Mouse (Mus musculus): Measurements from ENCODE around the gene Olfr554. TPM values are rescaled to one million over a fixed set of nuclear protein-coding genes. Genes with fewer than 3 reads are reported as not detected.
"Not testable (repeated sequence)": the region's sequence is repeated elsewhere in the genome, so short reads cannot be mapped to it uniquely, and the experiment has no call there.

Gene Olfr554
- not detected for total RNA-seq (2021)

DNA sequence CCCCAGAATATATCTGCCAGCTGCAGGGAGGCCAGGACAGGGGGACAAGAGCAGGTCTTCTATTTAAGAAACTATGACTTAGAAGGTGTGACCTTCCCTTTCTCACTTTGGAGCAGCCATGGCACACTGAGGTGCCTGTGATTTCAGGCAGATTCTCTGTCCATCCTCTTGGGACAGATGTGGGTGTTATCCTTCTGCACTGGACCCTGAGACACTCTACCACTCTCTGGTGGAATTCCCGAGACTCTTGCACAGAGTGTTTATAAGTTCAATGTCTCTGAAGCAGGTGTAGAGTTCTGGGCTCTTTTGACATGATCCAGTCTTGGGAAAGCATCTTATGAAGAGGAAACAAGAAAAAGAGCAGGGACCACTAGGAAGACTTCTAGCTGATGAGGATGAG, at the start of gene Olfr554:
Gene Olfr554 (plus strand): TSS at position 301 of the 400 bp plus-strand sequence.
- no peak for DNase-seq (ENCODE audit: low spot score in 2 of 2)
- intact Hi-C loops (cut with DNase I): no loop called here

DNA sequence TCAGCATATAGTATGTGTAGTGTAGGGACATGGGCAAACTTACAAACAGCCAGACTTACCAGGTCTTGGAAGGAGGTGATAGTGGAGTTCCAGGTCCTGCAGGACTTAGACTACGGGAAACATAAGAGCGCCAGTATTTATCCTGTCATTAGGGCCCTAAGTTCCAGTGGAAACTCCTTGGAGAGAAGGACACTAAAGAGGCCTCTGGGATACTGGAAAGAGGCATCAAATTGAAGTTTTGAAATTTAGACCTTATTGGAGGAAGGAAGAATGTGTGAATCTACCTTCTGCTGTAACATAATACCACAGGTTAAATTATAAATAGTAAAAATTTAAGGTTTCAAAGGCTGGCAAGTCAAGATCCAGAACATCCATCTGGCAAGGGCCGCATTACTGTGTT, 46.4 kb upstream of the Olfr554 start, which contains the start of gene Olfr551:
Gene Olfr551 (minus strand): TSS at position 101 of the 400 bp plus-strand sequence.
- DNase-seq (ENCODE audit: low spot score in 2 of 2): no peak
- intact Hi-C loops (cut with DNase I): no loop called here

DNA sequence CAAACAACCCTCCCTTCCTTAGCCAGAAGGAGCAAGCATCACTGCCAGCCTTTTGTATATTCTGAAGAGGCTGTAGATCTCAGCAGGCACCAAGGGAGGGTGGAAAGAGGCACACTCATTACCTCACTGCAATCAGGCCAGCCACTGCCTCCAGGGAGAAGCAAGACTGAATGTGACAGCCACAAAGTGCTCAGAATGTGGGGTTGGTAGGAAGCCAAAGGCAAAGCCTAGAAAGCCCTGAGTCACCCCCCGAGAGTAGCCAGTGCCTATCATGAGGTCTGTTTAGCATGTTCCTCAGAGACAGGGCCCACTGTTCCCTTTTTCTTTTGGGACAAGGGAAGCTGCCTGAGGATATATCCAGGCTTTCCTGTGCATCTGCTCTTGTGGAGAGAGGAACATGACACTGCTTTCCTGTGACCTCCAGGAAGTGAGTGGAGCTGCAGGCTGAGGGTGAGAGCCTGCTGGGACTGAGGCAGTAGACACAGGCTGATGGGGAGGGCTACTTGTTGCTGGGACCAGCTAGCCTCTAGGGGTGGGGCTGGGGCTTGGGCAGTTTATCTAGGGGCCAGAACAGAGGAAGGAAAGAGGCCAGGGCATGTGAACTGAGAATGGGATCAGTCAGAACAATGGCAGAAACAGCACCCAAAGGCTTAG, 40.7 kb upstream of the Olfr554 start, which contains the start of gene Olfr552:
Gene Olfr552 (plus strand): TSS at position 393 of the 654 bp plus-strand sequence.
- intact Hi-C loops (cut with DNase I): no loop called here
- DNase-seq (ENCODE audit: low spot score in 2 of 2): no peak

DNA sequence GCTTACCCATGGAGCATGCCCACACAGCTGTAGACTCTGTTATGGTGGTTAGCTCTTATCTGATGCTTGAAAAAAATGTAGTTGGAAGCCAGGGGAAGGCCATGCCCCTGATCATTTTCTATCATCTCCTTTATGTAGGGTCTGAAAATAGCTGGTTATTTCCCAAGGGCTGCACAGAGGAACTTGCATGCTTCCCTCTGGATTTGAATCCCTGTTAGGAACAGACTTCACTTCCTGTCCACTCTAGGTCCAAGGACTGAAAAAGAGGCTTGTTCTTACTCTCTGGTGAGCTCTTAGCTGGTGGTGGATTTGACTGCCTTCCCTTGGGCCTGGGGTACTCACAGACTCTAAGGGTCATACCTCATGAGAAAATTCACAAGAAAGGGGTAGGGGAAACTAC, 20.1 kb upstream of the Olfr554 start, which contains the start of gene Olfr553:
Gene Olfr553 (minus strand): TSS at position 101 of the 400 bp plus-strand sequence.
- intact Hi-C loops (cut with DNase I): no loop called here
- no peak for DNase-seq (ENCODE audit: low spot score in 2 of 2)

DNA sequence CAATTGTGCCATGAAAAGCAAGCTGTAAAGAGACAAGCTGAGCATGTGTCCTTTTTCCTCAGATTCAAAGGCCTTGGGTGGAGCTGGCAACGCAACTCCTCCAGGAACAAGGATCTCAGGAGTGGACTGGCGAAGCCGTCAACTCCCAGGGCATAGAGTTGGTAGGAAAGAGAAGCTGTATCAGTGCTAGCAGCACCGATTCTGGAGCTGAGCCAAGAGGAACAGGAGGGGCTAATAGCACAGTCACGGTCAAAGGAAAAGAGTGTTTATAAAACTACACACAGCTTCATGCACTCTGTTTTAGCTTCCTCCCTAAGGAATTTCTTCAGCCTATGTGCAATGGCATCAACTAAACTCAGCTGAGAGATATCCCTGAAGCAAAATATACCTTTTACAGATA, 18.6 kb upstream of the Olfr554 start:
- no peak for DNase-seq (ENCODE audit: low spot score in 2 of 2)

DNA sequence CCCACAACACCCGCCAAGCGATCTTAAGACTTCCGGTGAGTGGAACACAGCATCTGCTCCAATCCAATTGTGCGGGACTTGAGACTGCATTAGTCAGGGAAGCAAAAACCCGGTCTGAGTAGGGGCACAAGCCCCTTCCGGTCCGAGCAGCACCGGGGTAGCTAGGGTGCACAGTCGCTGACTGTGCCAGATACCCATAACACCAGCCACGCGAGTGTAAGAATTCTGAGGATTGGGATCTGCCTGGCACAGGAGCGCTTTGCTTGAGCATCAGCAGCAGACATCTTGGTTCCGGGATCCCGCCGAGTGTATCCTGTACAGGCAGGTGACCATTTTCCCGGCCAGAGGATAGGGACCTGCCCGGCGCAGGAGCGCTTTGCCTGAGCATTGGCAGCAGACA, 17.9 kb upstream of the Olfr554 start:
- DNase-seq (ENCODE audit: low spot score in 2 of 2); intact Hi-C loops (cut with DNase I): not testable (repeated sequence)

More for the DNA sequence above, 18.6 kb upstream of the Olfr554 start:
- intact Hi-C loops (cut with DNase I): no loop called here

DNA sequence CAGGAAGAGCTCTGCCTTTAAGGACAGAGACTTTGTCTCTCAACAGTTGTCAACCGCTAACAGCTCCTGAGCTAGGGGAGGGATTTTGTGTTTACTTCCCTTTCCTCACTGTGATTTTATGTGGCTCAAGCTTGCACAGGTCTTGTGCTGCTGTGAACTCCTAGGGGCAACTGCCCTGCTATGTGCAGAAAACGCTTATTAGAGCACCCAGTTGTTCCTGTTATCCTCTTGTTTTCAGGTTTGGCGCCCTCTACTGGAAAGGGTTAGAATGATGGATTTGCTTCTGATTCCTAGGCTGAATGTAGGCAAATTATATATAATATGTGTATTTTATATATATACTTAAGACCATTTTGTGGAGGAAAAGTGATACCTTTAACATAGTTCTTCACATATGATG, 1.6 kb upstream of the Olfr554 start:
- intact Hi-C loops (cut with DNase I): loop anchor here (2.0 kb wide), 1 partner anchor 124 kb away; no protein-coding TSS in a partner anchor
- peak in 1 of 2 experiments; percentile 10 for DNase-seq (ENCODE audit: low spot score in 2 of 2)

DNA sequence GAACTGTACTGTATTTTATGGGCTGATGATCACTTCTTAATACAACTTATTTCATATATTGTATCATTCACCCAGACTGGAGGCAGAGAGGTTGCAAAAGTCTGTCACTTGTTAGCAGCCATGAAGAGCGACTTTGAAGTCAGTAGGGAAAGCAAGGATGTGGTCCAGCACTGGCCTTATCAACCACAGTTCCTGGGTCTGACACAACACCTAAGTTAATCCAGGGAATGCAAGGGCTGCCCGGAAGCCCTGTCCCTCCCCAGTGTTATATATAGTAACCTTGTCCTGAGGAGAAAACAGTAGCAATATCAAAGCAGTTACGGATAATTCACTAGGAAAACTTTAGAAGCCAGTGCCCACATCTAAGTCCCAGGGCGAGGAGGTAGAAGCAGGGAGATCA, 6.7 kb downstream of the Olfr554 start:
- DNase-seq (ENCODE audit: low spot score in 2 of 2); intact Hi-C loops (cut with DNase I): not testable (repeated sequence)

DNA sequence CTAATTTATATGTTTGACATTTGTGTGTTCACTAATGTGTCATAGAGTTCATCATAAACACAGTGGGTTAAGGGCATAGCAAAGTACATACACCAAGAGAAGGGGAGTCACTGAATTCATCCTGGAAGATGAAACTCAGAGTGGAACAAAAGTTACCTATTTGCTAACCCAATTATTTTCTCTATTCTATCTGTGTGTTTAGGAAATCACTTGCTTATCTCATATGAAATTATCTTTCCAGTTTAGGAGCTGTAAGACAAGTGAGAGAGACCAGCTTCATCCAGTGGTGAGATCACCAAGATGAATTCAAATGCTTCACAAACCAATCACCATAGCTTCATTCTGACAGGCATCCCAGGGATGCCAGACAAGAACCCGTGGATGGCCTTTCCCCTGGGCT, 20.3 kb downstream of the Olfr554 start, which contains the start of gene Olfr555:
Gene Olfr555 (plus strand): TSS at position 301 of the 400 bp plus-strand sequence.
- DNase-seq (ENCODE audit: low spot score in 2 of 2): no peak
- intact Hi-C loops (cut with DNase I): no loop called here

DNA sequence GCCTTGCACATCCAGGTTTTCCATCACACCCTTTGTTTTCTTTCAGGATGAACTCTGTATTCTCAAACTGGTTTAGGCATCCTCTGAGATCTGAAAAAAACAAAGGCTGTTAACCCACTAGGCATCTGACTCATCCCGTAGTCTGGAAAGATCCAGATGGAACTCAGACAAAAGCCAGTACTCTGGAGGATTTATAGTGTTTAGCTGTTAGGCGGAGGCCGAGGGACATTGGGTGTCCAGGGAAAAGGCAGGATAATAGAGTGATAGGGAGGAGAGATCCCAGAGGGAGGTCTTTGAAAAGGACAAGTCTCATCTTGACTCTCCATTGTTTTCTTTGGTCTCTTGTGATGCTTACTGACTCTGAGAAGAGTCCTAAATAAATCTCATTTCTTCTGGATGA, 26.4 kb downstream of the Olfr554 start, which contains the start of gene Olfr556:
Gene Olfr556 (plus strand): TSS at position 301 of the 400 bp plus-strand sequence.
- no peak for DNase-seq (ENCODE audit: low spot score in 2 of 2)
- intact Hi-C loops (cut with DNase I): loop anchor here (10.0 kb wide), 1 partner anchor 250 kb away; the partner anchor contains the start of gene Olfr571

DNA sequence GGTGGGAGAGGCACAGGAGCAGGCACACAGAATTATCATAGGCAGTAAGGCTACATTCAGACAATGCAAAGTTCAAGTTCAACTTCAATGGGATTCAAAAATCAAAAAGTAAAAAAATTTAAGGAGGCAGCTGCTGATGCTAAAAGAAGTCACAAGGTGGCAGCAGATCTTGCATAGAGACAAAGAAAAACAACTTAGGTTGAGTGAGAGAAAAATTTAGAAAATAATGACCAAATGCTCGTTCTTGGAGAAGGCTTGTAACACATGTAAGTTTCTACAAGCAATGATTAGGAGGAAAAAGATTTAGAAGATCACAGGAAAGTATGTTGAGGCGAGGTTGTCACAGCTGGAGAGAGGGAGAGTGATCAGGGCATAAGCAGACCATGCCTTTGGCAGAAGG, 27.1 kb downstream of the Olfr554 start:
- intact Hi-C loops (cut with DNase I): loop anchor here (5.0 to 10.0 kb wide), 2 partner anchors 249 to 1207 kb away; partner anchors contain the start of gene Olfr571
- DNase-seq (ENCODE audit: low spot score in 2 of 2): no peak

DNA sequence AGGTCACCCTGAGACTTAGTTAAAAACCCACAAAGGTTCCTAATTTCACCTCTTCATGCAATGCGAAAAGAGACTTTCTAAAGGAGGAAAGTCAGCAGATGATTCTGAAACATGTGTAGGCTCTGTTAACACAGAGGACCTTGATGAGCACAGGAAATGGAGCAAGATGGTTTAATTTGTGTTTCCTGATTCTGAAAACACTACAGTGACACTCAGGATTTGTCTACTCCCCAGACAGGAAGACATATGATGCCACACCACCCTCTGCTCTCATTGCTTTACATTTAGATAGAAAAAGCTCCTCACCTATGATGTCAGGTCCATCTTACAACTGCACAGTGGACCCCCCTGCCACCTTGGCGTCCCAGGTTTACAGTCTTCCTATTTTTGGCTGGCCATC, 38.0 kb downstream of the Olfr554 start:
- DNase-seq (ENCODE audit: low spot score in 2 of 2): no peak
- intact Hi-C loops (cut with DNase I): no loop called here

DNA sequence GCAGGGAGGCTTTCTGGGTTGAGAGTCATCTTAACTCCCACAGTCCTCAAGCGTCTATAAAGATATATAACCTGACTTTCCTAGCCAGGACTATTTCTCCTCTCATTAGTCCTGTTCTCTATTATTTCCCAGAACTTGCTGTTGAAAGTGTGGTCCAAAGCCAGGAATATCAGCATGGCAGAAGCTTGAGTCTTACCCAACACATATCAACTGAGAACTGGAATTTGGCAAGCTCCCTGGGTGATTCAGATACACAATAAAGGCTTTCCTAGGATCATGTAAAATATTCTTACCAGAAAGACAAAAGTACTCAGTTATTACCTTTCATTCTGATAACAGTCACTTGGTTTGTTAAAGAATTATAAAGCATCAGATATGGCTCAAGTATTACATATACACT, 43.7 kb downstream of the Olfr554 start:
- intact Hi-C loops (cut with DNase I): no loop called here
- DNase-seq (ENCODE audit: low spot score in 2 of 2): no peak

DNA sequence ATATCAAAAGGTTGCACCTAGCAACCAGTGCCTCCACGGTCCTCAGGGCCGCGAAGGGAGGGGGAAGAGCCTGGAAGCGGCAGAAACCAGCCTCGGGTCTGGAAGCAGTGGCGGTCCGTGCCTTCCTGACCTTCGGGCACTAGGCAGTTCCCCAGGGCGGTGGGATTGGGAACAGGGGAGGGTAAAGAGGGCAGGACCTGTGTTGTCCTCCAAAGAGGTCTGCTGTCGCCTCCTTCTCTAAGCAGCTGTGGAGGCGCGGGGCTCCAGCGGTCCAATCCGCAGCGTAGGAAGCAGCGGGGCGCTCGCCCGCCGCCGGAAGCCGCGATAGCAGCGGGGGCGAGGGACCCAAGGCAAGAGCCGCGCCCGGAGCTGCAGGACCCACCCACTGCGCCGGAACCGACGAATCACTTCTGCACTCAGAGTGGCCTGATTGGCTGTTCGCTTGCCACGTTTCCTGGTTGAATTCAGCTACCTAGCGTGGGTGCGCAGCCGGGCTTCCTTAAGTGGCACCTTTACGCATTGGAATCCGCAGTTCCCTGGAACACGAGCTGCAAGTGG, 48.8 kb downstream of the Olfr554 start, which contains the start of gene Trim68:
Gene Trim68 (minus strand): TSS at position 384 of the 558 bp plus-strand sequence.
- DNase-seq (ENCODE audit: low spot score in 2 of 2): peak; percentile 87 to 90
- intact Hi-C loops (cut with DNase I): no loop called here

Other genes starting within 250 kb of the Olfr554 start
- 10 to 100 TPM; 10.8 to 13.0 TPM for gene Rrm1, start 196.7 kb upstream of the Olfr554 start, total RNA-seq (2021)
- not detected for gene Olfr543, start 156.8 kb upstream of the Olfr554 start, total RNA-seq (2021)
- gene Olfr544, start 150.1 kb upstream of the Olfr554 start, total RNA-seq (2021): not detected
- not detected for gene Olfr545, start 138.9 kb upstream of the Olfr554 start, total RNA-seq (2021)
- not detected for gene Olfr547, start 103.7 kb upstream of the Olfr554 start, total RNA-seq (2021)
- not detected for gene Olfr548-ps1, start 97.5 kb upstream of the Olfr554 start, total RNA-seq (2021)
- gene Olfr549, start 88.6 kb upstream of the Olfr554 start, total RNA-seq (2021): not detected
- gene Trim21, start 72.9 kb upstream of the Olfr554 start, total RNA-seq (2021): 1 to 10 TPM; 2.0 to 4.3 TPM
- gene Olfr550, start 67.0 kb upstream of the Olfr554 start, total RNA-seq (2021): under 1 TPM; 0.42 to 0.50 TPM
- not detected for gene Olfr551, start 46.5 kb upstream of the Olfr554 start, total RNA-seq (2021)
- gene Olfr552, start 40.7 kb upstream of the Olfr554 start, total RNA-seq (2021): under 1 TPM in 1 of 2 experiments, not detected in 1; 0.27 TPM
- not detected for gene Olfr553, start 20.2 kb upstream of the Olfr554 start, total RNA-seq (2021)
- not detected for gene Olfr555, start 20.4 kb downstream of the Olfr554 start, total RNA-seq (2021)
- not detected for gene Olfr556, start 26.5 kb downstream of the Olfr554 start, total RNA-seq (2021)
- 1 to 10 TPM; 5.5 to 6.7 TPM for gene Trim68, start 48.9 kb downstream of the Olfr554 start, total RNA-seq (2021)
- under 1 TPM in 1 of 2 experiments, not detected in 1; 0.25 TPM for gene Olfr557, start 57.5 kb downstream of the Olfr554 start, total RNA-seq (2021)
- under 1 TPM; 0.12 to 0.29 TPM for gene Olfr558, start 63.8 kb downstream of the Olfr554 start, total RNA-seq (2021)
- not detected for gene Olfr33, start 80.6 kb downstream of the Olfr554 start, total RNA-seq (2021)
- not detected for gene Olfr559, start 89.1 kb downstream of the Olfr554 start, total RNA-seq (2021)
- gene Olfr560, start 120.9 kb downstream of the Olfr554 start, total RNA-seq (2021): under 1 TPM; 0.27 to 0.54 TPM
- gene Olfr78, start 121.0 kb downstream of the Olfr554 start, total RNA-seq (2021): under 1 TPM; 0.72 to 0.77 TPM
- gene Olfr561, start 132.8 kb downstream of the Olfr554 start, total RNA-seq (2021): not detected
- gene Olfr564, start 165.0 kb downstream of the Olfr554 start, total RNA-seq (2021): not detected
- not detected for gene Olfr566, start 220.3 kb downstream of the Olfr554 start, total RNA-seq (2021)
- gene Olfr568, start 238.7 kb downstream of the Olfr554 start, total RNA-seq (2021): not detected

All from left cerebral cortex, postnatal 36 days (tissue).